Comparison of ENCODE assay signal across 8 mouse cellular contexts in the genomic region with DNA sequence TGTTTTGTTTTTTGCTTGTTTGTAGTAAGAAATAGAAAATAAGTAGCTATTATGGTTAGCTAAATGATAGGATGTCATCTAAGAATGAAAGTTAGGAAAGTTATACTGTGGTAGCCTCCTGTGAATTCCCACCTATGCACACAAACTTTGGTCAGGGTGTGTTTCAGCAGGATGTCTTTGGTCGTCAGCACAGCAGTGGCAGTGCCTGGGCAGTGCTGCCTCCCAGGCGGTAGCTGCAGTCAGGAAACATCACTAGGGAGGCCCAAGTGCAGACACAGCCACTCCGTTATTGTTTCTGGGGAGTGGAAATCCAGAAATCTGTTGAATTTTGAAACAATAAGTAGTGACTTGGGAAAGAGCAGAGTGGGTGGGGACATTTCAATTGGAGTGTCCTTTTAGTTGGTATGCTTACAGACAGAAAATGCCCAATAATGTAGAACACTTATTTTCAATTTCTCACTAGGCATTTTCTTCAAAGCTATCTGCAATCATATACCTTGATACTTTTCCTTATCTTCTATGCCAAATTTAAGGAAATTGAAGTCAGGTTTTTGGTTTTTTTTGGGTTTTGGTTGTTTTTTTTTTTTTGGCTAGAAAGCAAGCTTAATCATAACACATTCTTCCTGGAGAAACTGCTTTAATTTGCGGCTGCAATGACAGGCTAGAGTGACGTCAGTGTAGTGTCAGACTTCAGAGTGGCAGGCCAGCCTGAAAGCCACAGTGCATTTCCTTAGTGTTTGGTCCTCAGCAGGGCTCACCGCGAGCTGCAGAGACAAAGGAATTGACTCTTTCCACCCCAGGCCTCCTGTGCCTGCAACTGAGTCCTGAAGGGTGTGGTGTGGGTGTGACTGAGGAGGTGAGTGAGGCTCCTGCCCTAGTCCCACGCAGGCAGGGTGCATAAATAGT.
A peak's percentile ranks its signal among the peaks of the same experiment; 100 is the strongest.
DNase-seq lines count a peak whose midpoint lies in the region; ATAC-seq and TF ChIP-seq lines count a peak whose summit lies in the region.

No protein-coding gene starts in this region.

- no peak for TF ChIP-seq POLR2A in lung, adult 2 months (IDR thresholded peaks at IDR 0.05; ENCODE audit: borderline replicate concordance, extremely low read depth, low read depth, low read length)

- DNase-seq in lung, adult 18-20 months: peak; percentile 33 to 57
- no peak for DNase-seq in lung, adult 2 months
- peak; percentile 71 for DNase-seq in embryonic facial prominence, embryonic 11.5 days (ENCODE audit: low spot score)
- DNase-seq in hindbrain, embryonic 10.5 days (ENCODE audit: low spot score): peak; percentile 33
- no peak for DNase-seq in c-Kit-positive CD71-positive TER-119-positive erythroid progenitor cells, embryonic 14.5 days (ENCODE audit: low spot score)
- no peak for DNase-seq in spleen, postnatal 4 days (ENCODE audit: low spot score in 2 of 2)

- 0 out of 2 replicates have a peak, but pooled peaks have one; percentile 12 for ATAC-seq in embryonic facial prominence, embryonic 11.5 days (replicated peaks; ENCODE audit: insufficient number of reproducible peaks, low FRiP score, low TSS enrichment, low read depth)
- 0 out of 2 replicates have a peak, but pooled peaks have one; percentile 27 for ATAC-seq in liver, embryonic 16.5 days (ENCODE audit: low read depth)
- ATAC-seq in neural tube, embryonic 15.5 days (ENCODE audit: low FRiP score): no peak

- H3K9me3 ChIP-seq in embryonic facial prominence, embryonic 11.5 days (replicated peaks; ENCODE audit: control insufficient read depth, low read length): no peaks in the 10 kb centered on the region
- H3K9me3 ChIP-seq in hindbrain, embryonic 10.5 days: no peaks in the 10 kb centered on the region
- no peaks in the 10 kb centered on the region for H3K9me3 ChIP-seq in liver, embryonic 16.5 days (replicated peaks; ENCODE audit: control insufficient read depth, low read length)
- H3K9me3 ChIP-seq in neural tube, embryonic 15.5 days (replicated peaks): no peaks in the 10 kb centered on the region

- H3K4me3 ChIP-seq in lung, adult 2 months (replicated peaks; ENCODE audit: extremely low read depth, low read depth, low read length): no peak overlapping the region
- H3K4me3 ChIP-seq in embryonic facial prominence, embryonic 11.5 days (ENCODE audit: low read depth, low read length): no peak overlapping the region
- H3K4me3 ChIP-seq in hindbrain, embryonic 10.5 days: no peak overlapping the region
- H3K4me3 ChIP-seq in liver, embryonic 16.5 days (ENCODE audit: low read depth, low read length): no peak overlapping the region
- H3K4me3 ChIP-seq in neural tube, embryonic 15.5 days (replicated peaks): no peak overlapping the region

- H3K4me2 ChIP-seq in embryonic facial prominence, embryonic 11.5 days (ENCODE audit: low read depth, low read length): no peak overlapping the region
- no peak overlapping the region for H3K4me2 ChIP-seq in liver, embryonic 16.5 days (ENCODE audit: low read depth, low read length)
- H3K4me2 ChIP-seq in neural tube, embryonic 15.5 days: no peak overlapping the region

- H3K27ac ChIP-seq in embryonic facial prominence, embryonic 11.5 days (replicated peaks; ENCODE audit: low read depth, low read length): no peak overlapping the region
- H3K27ac ChIP-seq in hindbrain, embryonic 10.5 days: peak overlapping the region; percentile 72; the same call in 1 of the 2 replicates
- no peak overlapping the region for H3K27ac ChIP-seq in liver, embryonic 16.5 days (ENCODE audit: low read length)
- H3K27ac ChIP-seq in neural tube, embryonic 15.5 days (replicated peaks): 0 out of 2 replicates have a peak overlapping the region, but pooled peaks have one; percentile 37

- no peak overlapping the region for H3K9ac ChIP-seq in embryonic facial prominence, embryonic 11.5 days (replicated peaks; ENCODE audit: low read length)
- no peak overlapping the region for H3K9ac ChIP-seq in liver, embryonic 16.5 days (ENCODE audit: low read depth, low read length)
- no peak overlapping the region for H3K9ac ChIP-seq in neural tube, embryonic 15.5 days (replicated peaks)

- 7% methylated on average over 8 of the region's 8 CpGs for WGBS in lung, adult 2 months
- 12% methylated on average over 8 of the region's 8 CpGs for WGBS in embryonic facial prominence, embryonic 11.5 days
- WGBS in hindbrain, embryonic 10.5 days: 18% methylated on average over 8 of the region's 8 CpGs
- 18% methylated on average over 8 of the region's 8 CpGs for WGBS in liver, embryonic 16.5 days (ENCODE audit: insufficient replicate concordance)
- 18% methylated on average over 8 of the region's 8 CpGs for WGBS in neural tube, embryonic 15.5 days

- no peaks in the 10 kb centered on the region for H3K36me3 ChIP-seq in embryonic facial prominence, embryonic 11.5 days (replicated peaks; ENCODE audit: control insufficient read depth, insufficient read depth, low read depth, low read length)
- H3K36me3 ChIP-seq in hindbrain, embryonic 10.5 days: no peaks in the 10 kb centered on the region
- H3K36me3 ChIP-seq in liver, embryonic 16.5 days (ENCODE audit: control insufficient read depth, insufficient read depth): no peaks in the 10 kb centered on the region
- H3K36me3 ChIP-seq in neural tube, embryonic 15.5 days: no peaks in the 10 kb centered on the region

- H3K4me1 ChIP-seq in lung, adult 2 months (ENCODE audit: control insufficient read depth, insufficient read depth, low read length): peaks cover 6% of the 10 kb centered on the region
- peaks cover 3% of the 10 kb centered on the region; the same call in 1 of the 2 replicates for H3K4me1 ChIP-seq in embryonic facial prominence, embryonic 11.5 days (ENCODE audit: control insufficient read depth, insufficient read depth, low read length)
- H3K4me1 ChIP-seq in hindbrain, embryonic 10.5 days (replicated peaks): peaks cover 43% of the 10 kb centered on the region
- peaks cover 3% of the 10 kb centered on the region for H3K4me1 ChIP-seq in liver, embryonic 16.5 days (ENCODE audit: control insufficient read depth, low read depth, low read length)
- peaks cover 21% of the 10 kb centered on the region for H3K4me1 ChIP-seq in neural tube, embryonic 15.5 days

- no peak for TF ChIP-seq CTCF in lung, adult 2 months (IDR thresholded peaks at IDR 0.05; ENCODE audit: insufficient read depth, low read length)

- no peaks in the 10 kb centered on the region for H3K27me3 ChIP-seq in embryonic facial prominence, embryonic 11.5 days (ENCODE audit: control insufficient read depth, insufficient read depth, low read length)
- no peaks in the 10 kb centered on the region for H3K27me3 ChIP-seq in hindbrain, embryonic 10.5 days (ENCODE audit: insufficient read depth, poor library complexity, severe bottlenecking)
- H3K27me3 ChIP-seq in liver, embryonic 16.5 days (ENCODE audit: control insufficient read depth, insufficient read depth, low read depth, low read length): no peaks in the 10 kb centered on the region
- H3K27me3 ChIP-seq in neural tube, embryonic 15.5 days (replicated peaks): no peaks in the 10 kb centered on the region

Comparison
In these comparisons a context has a peak if more than half of its experiments do, and no peak if none do; other contexts are left out.
1. DNase-seq: peak in lung, adult 18-20 months (2 of 2), embryonic facial prominence, embryonic 11.5 days (single experiment) and hindbrain, embryonic 10.5 days (single experiment); none in lung, adult 2 months (single experiment), c-Kit-positive CD71-positive TER-119-positive erythroid progenitor cells, embryonic 14.5 days (single experiment) and spleen, postnatal 4 days (0 of 2).
2. H3K27ac ChIP-seq: peak in hindbrain, embryonic 10.5 days (single experiment) and neural tube, embryonic 15.5 days (single experiment); none in embryonic facial prominence, embryonic 11.5 days (single experiment) and liver, embryonic 16.5 days (single experiment).